Mouse (Mus musculus) hindbrain, embryonic 11.5 days (tissue): ENCODE data around the gene Nprl2. TPM values are rescaled to one million over a fixed set of nuclear protein-coding genes. Genes with fewer than 3 reads are reported as not detected.

Experiments
- ATAC-seq: fragments of 200-750 bp; cut with Nextera tagmentation; 2 replicates; pipeline ENCODE4 v1.8.0; 2017; ENCODE audit warnings: mild to moderate bottlenecking, moderate TSS enrichment, moderate library complexity; ENCODE audit not compliant: low FRiP score
- DNase-seq: peaks from one replicate; pipeline ENCODE4 v3.0.0-alpha.2; 2015; ENCODE audit warnings: low spot score
- H3K27ac ChIP-seq: fragments of 300-500 bp; sonication (generic); 2 replicates; pipeline ENCODE4 v1.5.1; 2014; ENCODE audit warnings: mild to moderate bottlenecking, low read depth, low read length
- H3K27me3 ChIP-seq: fragments of 300-500 bp; sonication (generic); 2 replicates; pipeline ENCODE4 v1.6.1; 2014; ENCODE audit warnings: mild to moderate bottlenecking, low read length, moderate library complexity, mixed read lengths; ENCODE audit not compliant: control insufficient read depth, insufficient read depth
- H3K36me3 ChIP-seq: fragments of 300-500 bp; sonication (generic); 2 replicates; pipeline ENCODE4 v1.6.1; 2014; ENCODE audit warnings: mild to moderate bottlenecking, low read length, moderate library complexity, mixed read lengths; ENCODE audit not compliant: control insufficient read depth, insufficient read depth
- H3K4me1 ChIP-seq: fragments of 300-500 bp; sonication (generic); replicated peaks from 2 replicates; pipeline ENCODE4 v1.6.1; 2014; ENCODE audit warnings: low read length, mixed read lengths; ENCODE audit not compliant: control insufficient read depth, insufficient read depth
- H3K4me2 ChIP-seq: fragments of 300-500 bp; sonication (generic); replicated peaks from 2 replicates; pipeline ENCODE4 v1.6.1; 2014; ENCODE audit warnings: mild to moderate bottlenecking, low read depth, low read length
- H3K4me3 ChIP-seq: fragments of 300-500 bp; sonication (generic); 2 replicates; pipeline ENCODE4 v1.5.1; 2014; ENCODE audit warnings: low read depth, low read length
- H3K9ac ChIP-seq: fragments of 300-500 bp; sonication (generic); 2 replicates; pipeline ENCODE4 v1.6.1; 2014; ENCODE audit warnings: low read depth, low read length
- H3K9me3 ChIP-seq: fragments of 300-500 bp; sonication (generic); 2 replicates; pipeline ENCODE4 v1.6.1; 2016; ENCODE audit warnings: low read length; ENCODE audit not compliant: control insufficient read depth
- WGBS: fragments of 180-500 bp; shearing (Covaris S2); extraction: QIAGEN DNeasy Blood & Tissue Kit; methylation state at CpG from one replicate; pipeline ENCODE4 v1.1.7; 2014; 5-methylcytosine and 5-hydroxymethylcytosine counted together
- polyA plus RNA-seq: library from polyadenylated mRNA; unstranded; fragments of >200 nt; fragmentation: Nextera tagmentation; extraction: Ambion mirVana; gene quantifications from 2 replicates; pipeline ENCODE4 v1.2.1, GENCODE M21; 2014

The Nprl2 gene
- polyA plus RNA-seq, 1 experiment from 2014 or later, result 46.2 TPM

DNA sequence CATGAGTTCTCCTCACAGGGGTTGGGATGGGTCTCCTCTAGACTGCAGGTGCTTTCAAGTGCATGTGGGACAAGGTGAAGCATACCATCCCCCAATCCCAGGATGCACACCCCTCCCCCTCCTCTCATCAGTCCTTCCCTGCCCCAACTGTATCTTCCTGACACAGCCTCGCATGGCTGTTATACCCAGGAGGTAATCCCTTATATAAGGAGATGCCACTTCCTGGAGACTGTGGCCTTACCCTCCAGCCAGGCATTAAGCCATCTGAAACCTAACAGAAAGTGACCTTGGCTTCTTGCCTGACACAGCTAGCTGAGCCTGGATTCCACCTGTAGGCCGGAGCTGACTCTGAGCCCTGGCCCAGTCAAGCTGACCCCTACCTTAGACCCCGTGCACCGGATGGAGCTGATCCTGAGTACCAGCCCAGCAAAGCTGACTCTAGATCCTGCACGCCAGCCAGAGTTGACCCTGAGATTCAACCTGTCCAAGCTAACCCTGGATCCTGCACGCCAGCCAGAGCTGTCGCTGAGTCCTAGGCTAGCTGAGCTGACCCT lies 40.6 kb downstream of the Nprl2 start:
- Histone ChIP-seq H3K4me2 (no peak overlapping the region; the same call in 1 of the 2 replicates), H3K4me1 (peaks cover 7% of the 10 kb centered on the region), H3K4me3 (no peak overlapping the region), H3K27ac (no peak overlapping the region), H3K9me3 (no peaks in the 10 kb centered on the region), H3K9ac (no peak overlapping the region), H3K36me3 (no peaks in the 10 kb centered on the region), H3K27me3 (no peaks in the 10 kb centered on the region)
- 92% methylated on average over 7 of the region's 7 CpGs for WGBS
- no peak for DNase-seq
- ATAC-seq, result no peak

DNA sequence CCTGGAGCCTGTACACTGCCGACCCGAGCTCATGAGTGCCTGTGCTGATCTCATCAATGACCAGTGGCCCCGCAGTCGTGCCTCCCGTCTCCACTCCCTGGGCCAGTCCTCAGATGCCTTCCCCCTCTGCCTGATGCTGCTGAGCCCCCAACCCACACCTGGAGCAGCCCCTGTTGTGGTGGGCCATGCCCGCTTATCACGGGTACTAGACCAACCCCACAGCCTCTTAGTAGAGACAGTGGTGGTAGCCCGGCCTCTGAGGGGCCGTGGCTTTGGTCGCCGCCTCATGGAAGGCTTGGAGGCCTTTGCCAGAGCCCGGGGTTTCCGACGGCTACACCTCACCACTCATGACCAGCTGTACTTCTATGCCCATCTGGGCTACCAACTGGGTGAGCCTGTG lies 41.1 kb downstream of the Nprl2 start:
- H3K4me3 ChIP-seq, result no peak overlapping the region
- no peak overlapping the region for H3K4me2 ChIP-seq
- WGBS, result 91% methylated on average over 14 of the region's 14 CpGs
- DNase-seq, result no peak
- no peak for ATAC-seq
- H3K9ac ChIP-seq, result no peak overlapping the region
- no peaks in the 10 kb centered on the region for H3K27me3 ChIP-seq
- H3K4me1 ChIP-seq, result peaks cover 6% of the 10 kb centered on the region; the same call in 1 of the 2 replicates
- H3K9me3 ChIP-seq, result no peaks in the 10 kb centered on the region
- no peaks in the 10 kb centered on the region for H3K36me3 ChIP-seq
- no peak overlapping the region for H3K27ac ChIP-seq

DNA sequence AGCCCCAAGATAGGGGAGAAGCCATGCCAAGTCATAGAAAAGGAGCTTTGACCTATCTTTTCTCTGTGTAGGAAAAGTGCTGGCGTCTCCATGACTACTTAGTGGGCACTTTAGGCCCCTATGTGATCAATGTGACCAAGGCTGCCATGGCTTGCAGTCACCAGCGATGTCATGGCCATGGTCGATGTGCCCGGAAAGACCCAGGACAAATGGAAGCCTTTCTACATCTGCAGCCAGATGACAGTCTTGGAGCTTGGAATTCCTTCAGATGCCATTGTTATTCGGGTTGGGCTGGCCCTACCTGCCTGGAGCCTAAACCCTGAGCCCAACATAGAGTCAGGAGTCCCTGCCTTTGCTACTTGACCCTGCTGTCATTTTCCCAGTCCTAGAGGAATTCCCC lies 44.5 kb downstream of the Nprl2 start:
- 89% methylated on average over 5 of the region's 5 CpGs for whole genome bisulfite sequencing
- ATAC-seq (no peak), DNase-seq (no peak)
- H3K27me3 ChIP-seq, result no peaks in the 10 kb centered on the region
- no peak overlapping the region for H3K4me2 ChIP-seq
- H3K36me3 ChIP-seq, result 0 out of 2 replicates have a peak, but pooled peaks cover 2% of the 10 kb centered on the region
- no peaks in the 10 kb centered on the region for H3K9me3 ChIP-seq
- no peak overlapping the region for H3K9ac ChIP-seq
- H3K4me1 ChIP-seq, result peaks cover 6% of the 10 kb centered on the region; the same call in 1 of the 2 replicates
- no peak overlapping the region for H3K27ac ChIP-seq
- no peak overlapping the region for H3K4me3 ChIP-seq

DNA sequence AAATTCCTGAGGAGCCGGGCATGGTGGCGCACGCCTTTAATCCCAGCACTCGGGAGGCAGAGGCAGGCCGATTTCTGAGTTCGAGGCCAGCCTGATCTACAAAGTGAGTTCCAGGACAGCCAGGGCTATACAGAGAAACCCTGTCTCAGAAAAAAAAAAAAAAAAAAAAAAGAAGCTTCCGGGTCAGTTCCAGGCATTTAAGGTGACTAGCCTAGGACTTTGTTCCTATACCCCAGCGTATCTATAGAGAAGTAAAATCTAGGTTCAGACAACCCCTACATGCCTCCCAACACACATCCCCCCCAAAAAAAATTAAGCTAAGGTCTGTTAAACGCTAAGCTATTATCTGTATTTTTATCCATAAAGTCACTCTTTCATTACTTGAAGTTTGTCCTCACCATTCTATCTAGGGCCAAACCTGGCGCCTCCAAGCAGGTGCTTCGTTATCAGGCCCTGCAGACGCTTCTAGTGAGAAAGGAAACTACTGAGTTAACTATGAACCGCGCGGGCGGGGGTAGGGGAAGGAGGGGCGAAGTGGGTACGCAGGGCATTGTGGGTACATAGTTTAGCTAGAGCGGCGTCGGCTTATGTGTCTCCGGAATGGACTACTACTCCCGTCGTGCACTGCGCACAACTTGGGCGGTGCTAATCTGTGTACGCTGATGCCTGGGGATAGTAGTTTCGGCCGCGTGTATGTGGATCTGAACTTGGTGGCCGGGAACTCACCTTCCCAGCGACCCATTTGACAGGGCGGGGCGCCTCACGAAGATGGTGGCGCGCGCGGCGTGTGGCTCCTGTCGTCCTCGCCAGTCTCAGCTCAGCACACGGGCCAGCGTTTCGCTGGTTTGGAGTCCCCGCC lies 45.2 kb downstream of the Nprl2 start, which contains the start of gene Ifrd2:
Gene Ifrd2 (plus strand): TSS at position 669 of the 859 bp plus-strand sequence.
- peak; percentile 97 for ATAC-seq
- H3K9me3 ChIP-seq, result no peaks in the 10 kb centered on the region
- DNase-seq, result peak; percentile 96
- peak within 1 kb of the TSS; percentile 91 for H3K4me2 ChIP-seq
- peaks cover 5% of the 10 kb centered on the region; the same call in 1 of the 2 replicates for H3K4me1 ChIP-seq
- 0 out of 2 replicates have a peak within 1 kb of the TSS, but pooled peaks have one; percentile 4 for H3K27ac ChIP-seq
- 14% methylated on average over 46 of the region's 46 CpGs for WGBS
- H3K4me3 ChIP-seq, result peak within 1 kb of the TSS; percentile 59
- H3K36me3 ChIP-seq, result 0 out of 2 replicates have a peak, but pooled peaks cover 2% of the 10 kb centered on the region
- H3K27me3 ChIP-seq, result no peaks in the 10 kb centered on the region
- H3K9ac ChIP-seq, result peak within 1 kb of the TSS; percentile 61; the same call in 1 of the 2 replicates

DNA sequence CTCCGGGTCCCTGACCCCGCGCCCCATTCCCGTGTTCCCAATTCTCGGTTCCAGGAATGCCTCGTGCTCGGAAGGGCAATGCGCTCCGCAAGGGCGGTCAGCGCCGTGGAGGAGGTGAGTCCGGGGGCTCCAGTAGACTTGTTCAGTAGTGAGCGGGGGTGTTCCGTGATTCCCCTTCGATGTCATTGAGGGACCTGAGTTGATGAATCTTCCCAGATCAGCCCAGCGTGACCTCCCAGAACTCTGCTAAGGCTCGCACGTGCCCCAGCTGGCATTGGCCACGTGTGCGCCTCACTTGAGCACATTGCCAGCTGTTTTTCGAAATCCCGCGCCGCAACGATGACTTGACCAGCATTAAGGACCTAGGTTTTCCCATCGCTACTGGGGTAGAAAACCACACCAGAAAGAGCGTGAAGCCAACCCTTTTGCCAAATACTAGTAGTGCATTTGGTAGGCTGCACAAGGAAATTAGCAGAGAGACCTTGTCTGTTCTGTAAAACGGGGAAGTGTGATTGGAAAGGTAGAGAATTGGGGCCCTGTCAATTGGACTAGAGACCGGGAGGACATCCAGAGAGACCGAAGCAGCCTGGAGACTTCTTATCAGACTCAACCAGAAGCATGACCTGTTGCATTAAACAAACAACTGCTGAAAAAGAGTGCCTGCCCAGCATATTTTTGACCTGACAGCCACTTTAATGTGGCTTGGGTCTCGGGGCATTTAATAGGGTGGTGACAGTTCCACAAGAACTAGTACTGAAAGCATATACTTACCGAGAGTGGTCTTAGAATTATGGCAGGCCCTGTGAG lies 46.0 kb downstream of the Nprl2 start:
- ATAC-seq (no peak), DNase-seq (no peak)
- Histone ChIP-seq H3K27ac (0 out of 2 replicates have a peak overlapping the region, but pooled peaks have one; percentile 4), H3K4me3 (peak overlapping the region; percentile 59), H3K36me3 (0 out of 2 replicates have a peak, but pooled peaks cover 2% of the 10 kb centered on the region), H3K27me3 (no peaks in the 10 kb centered on the region), H3K9me3 (no peaks in the 10 kb centered on the region), H3K9ac (peak overlapping the region; percentile 61; the same call in 1 of the 2 replicates), H3K4me2 (peak overlapping the region; percentile 91), H3K4me1 (peaks cover 5% of the 10 kb centered on the region; the same call in 1 of the 2 replicates)
- WGBS, result 6% methylated on average over 33 of the region's 33 CpGs

DNA sequence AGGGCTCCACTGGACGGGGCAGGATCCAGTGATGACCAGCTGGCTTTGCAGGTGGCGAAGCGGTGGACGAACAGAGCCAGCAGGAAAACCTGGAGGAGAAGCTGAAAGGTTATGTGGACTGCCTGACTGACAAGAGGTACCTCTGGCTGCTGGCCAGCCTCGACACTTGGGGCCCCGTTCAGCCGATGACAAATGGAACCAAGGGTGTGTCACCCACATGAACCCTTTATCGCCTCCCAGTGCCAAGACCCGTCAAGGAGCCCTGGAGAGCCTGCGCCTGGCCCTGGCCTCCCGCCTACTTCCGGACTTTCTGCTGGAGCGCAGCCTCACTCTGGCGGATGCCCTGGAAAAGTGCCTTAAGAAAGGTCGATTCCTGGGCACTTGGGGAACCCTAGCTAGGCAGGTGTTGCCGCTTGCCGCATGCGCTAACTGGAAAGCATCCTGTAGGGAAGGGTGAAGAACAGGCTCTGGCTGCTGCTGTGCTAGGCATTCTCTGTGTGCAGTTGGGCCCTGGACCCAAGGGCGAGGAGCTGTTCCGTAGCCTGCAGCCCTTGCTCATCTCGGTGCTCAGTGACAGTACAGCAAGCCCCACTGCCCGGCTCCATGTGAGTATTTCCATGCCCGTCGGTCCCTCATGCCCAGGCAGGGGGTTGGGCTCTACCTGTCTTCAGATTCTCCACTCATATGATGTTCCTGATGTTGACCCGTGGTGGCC lies 48.2 kb downstream of the Nprl2 start:
- WGBS, result 93% methylated on average over 25 of the region's 25 CpGs
- ATAC-seq (no peak), DNase-seq (no peak)
- Histone ChIP-seq H3K9ac (no peak overlapping the region), H3K4me3 (no peak overlapping the region), H3K27ac (no peak overlapping the region), H3K4me2 (no peak overlapping the region), H3K4me1 (peaks cover 5% of the 10 kb centered on the region; the same call in 1 of the 2 replicates), H3K36me3 (0 out of 2 replicates have a peak, but pooled peaks cover 2% of the 10 kb centered on the region), H3K9me3 (no peaks in the 10 kb centered on the region), H3K27me3 (no peaks in the 10 kb centered on the region)

DNA sequence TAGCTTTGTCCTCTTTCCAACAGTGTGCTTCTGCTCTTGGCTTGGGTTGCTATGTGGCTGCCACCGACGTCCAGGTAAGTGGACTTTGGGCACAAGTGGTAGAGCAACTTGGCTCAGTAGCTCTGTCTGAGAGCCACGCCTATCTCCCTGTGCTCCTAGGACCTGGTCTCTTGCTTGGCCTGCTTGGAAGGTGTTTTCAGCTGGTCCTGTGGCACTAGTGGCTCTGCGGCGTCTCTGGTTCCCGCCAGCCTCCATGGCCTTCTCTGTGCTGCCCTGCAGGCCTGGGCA lies 48.7 kb downstream of the Nprl2 start:
- Histone ChIP-seq H3K27ac (no peak overlapping the region), H3K4me1 (peaks cover 5% of the 10 kb centered on the region; the same call in 1 of the 2 replicates), H3K4me3 (no peak overlapping the region), H3K27me3 (no peaks in the 10 kb centered on the region), H3K36me3 (0 out of 2 replicates have a peak, but pooled peaks cover 2% of the 10 kb centered on the region), H3K4me2 (no peak overlapping the region), H3K9me3 (no peaks in the 10 kb centered on the region), H3K9ac (no peak overlapping the region)
- DNase-seq (no peak), ATAC-seq (no peak)
- WGBS, result 95% methylated on average over 6 of the region's 6 CpGs
